Mouse (Mus musculus) megakaryocyte, embryonic 14.5 days (primary cell): Measurements from ENCODE around the gene Mrtfa.

Experiments used
- FLI1 ChIP-seq: IDR thresholded peaks from 2 replicates; pipeline ENCODE4 v1.6.1; 2012; ENCODE audit warnings: low read length, inconsistent platforms, mixed read lengths
- GATA1 ChIP-seq: IDR thresholded peaks from 3 replicates; pipeline ENCODE4 v1.6.1; 2012; ENCODE audit warnings: mixed read lengths, low read length, inconsistent platforms, borderline replicate concordance

DNA sequence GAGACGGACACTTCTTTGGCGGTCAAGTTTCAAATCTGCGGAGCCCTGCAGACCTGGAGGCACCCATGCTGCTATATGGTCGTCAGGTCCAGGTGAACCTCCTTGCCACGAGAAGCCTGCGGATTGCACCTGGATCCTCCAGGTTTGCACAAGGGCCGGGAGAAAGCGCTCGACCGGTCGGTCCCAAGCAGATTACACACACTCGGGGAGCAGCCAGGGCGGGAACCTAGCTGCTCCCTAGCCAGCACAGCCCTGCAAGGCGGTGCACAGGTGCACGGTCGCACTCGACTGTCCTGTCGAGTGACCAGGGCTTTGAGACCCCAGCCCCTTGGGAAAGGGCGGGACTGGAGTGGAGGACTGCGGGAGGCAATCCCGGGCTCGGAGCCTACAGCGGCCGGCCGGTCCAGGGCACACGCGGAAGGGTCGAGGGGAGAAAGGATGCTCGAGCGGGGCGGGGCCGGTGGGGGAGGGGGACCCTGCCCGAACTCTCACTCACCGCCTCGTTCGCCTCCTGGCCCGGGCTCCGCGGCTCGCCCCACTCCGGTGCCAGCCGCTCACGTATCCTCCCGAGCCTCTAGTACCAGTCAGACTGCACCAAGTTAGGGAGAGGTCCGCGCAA is 437 bp downstream of the Mrtfa start:
- TF ChIP-seq GATA1 (no peak), FLI1 (no peak)
